Mouse (Mus musculus) kidney, postnatal 36 days (tissue): Measurements from ENCODE around the gene Gm1979.
A peak's percentile ranks its signal among the peaks of the same experiment; 100 is the strongest.
"Not testable (repeated sequence)": the region's sequence is repeated elsewhere in the genome, so short reads cannot be mapped to it uniquely, and the experiment has no call there.

Source experiments
- DNase-seq, 2 experiments: peaks; one replicate each; pipeline ENCODE4 v3.0.0; 2021 to 2022; ENCODE audit warnings: mixed read lengths in 2 of 2

Gene Gm1979

GRCm38 (mm10) chr5:26004698-26005097 lies at the start of gene Gm1979:
Gene Gm1979, minus strand, starts transcription at chr5:26004798.
- DNase-seq: not testable (repeated sequence)

GRCm38 (mm10) chr5:26039458-26039857 lies 34.9 kb upstream of the Gm1979 start, which contains the start of gene Speer4a:
Gene Speer4a, minus strand, starts transcription at chr5:26039558.
- DNase-seq: not testable (repeated sequence)

GRCm38 (mm10) chr5:26022816-26023215 lies 18.2 kb upstream of the Gm1979 start, which contains the start of gene Gm5862:
Gene Gm5862, minus strand, starts transcription at chr5:26022916.
- not testable (repeated sequence) for DNase-seq

- not testable (repeated sequence) for DNase-seq
Observed at GRCm38 (mm10) chr5:26007697-26008096, 3.1 kb upstream of the Gm1979 start.

GRCm38 (mm10) chr5:26006937-26007695 lies 2.5 kb upstream of the Gm1979 start:
- peak in 1 of 2 experiments; percentile 4 for DNase-seq

GRCm38 (mm10) chr5:25988550-25988949 lies 16.0 kb downstream of the Gm1979 start, which contains the start of gene Gm21698:
Gene Gm21698, minus strand, starts transcription at chr5:25988650.
- not testable (repeated sequence) for DNase-seq

GRCm38 (mm10) chr5:25972563-25972962 lies 32.0 kb downstream of the Gm1979 start, which contains the start of gene Gm21680:
Gene Gm21680, minus strand, starts transcription at chr5:25972663.
- not testable (repeated sequence) for DNase-seq

GRCm38 (mm10) chr5:25957050-25957449 lies 47.5 kb downstream of the Gm1979 start:
- not testable (repeated sequence) for DNase-seq

- not testable (repeated sequence) for DNase-seq
Observed at GRCm38 (mm10) chr5:25956611-25957010, 48.0 kb downstream of the Gm1979 start.

- DNase-seq: not testable (repeated sequence)
Observed at GRCm38 (mm10) chr5:25954317-25954716, 50.3 kb downstream of the Gm1979 start, which contains the start of gene Gm21671. Gene Gm21671, minus strand, starts transcription at chr5:25954417.
